Mouse (Mus musculus) megakaryocyte progenitor cell, adult 5-6 weeks (primary cell): ENCODE data around the gene Ngrn. TPM values are rescaled to one million over a fixed set of nuclear protein-coding genes. Genes with fewer than 3 reads are reported as not detected.
A peak's percentile ranks its signal among the peaks of the same experiment; 100 is the strongest.

ENCODE experiments used
- ATAC-seq: replicated peaks from 2 replicates; pipeline ENCODE4 v1.8.0; 2016; ENCODE audit warnings: mild to moderate bottlenecking, moderate TSS enrichment, inconsistent platforms; ENCODE audit not compliant: poor library complexity
- total RNA-seq, 2 experiments: library from RNA; stranded (forward) in 1 of 2; stranded (reverse) in 1 of 2; fragments of 157-497, 149-512 nt in 1 of 2; fragments of 200-1000 nt in 1 of 2; gene quantifications; 2 replicates each; pipeline versions ENCODE4 v1.2.3 to v1.2.4; 2015 to 2017

Ngrn gene
- total RNA-seq, 2 experiments from 2014 or later: 25.9 to 27.6 TPM

- ATAC-seq: no peak
These were observed 3.3 kb upstream of the Ngrn start for GRCm38 (mm10) chr7:80257706-80258105.

- peak; percentile 52 for ATAC-seq
These were observed 466 bp downstream of the Ngrn start for GRCm38 (mm10) chr7:80261372-80261990.

GRCm38 (mm10) chr7:80264606-80265005 lies 3.6 kb downstream of the Ngrn start:
- no peak for ATAC-seq

- ATAC-seq: no peak
These were observed 6.7 kb downstream of the Ngrn start for GRCm38 (mm10) chr7:80267764-80268163.

- peak; percentile 97 for ATAC-seq
These were observed 8.1 kb downstream of the Ngrn start, which contains the start of gene Vps33b for GRCm38 (mm10) chr7:80268897-80269750. Gene Vps33b (plus strand): TSS chr7:80269649.

GRCm38 (mm10) chr7:80269751-80270255 lies 8.8 kb downstream of the Ngrn start:
- ATAC-seq: peak; percentile 54

- ATAC-seq: no peak
These were observed 12.4 kb downstream of the Ngrn start for GRCm38 (mm10) chr7:80273456-80273855.

GRCm38 (mm10) chr7:80276374-80276773 lies 15.4 kb downstream of the Ngrn start:
- ATAC-seq: no peak

- ATAC-seq: no peak
These were observed 19.0 kb downstream of the Ngrn start for GRCm38 (mm10) chr7:80280032-80280431.

- no peak; the same call in 1 of the 2 replicates for ATAC-seq
These were observed 20.0 kb downstream of the Ngrn start for GRCm38 (mm10) chr7:80280998-80281397.

- ATAC-seq: no peak
These were observed 20.6 kb downstream of the Ngrn start for GRCm38 (mm10) chr7:80281646-80282045.

- no peak for ATAC-seq
These were observed 22.4 kb downstream of the Ngrn start for GRCm38 (mm10) chr7:80283226-80283918.

- no peak for ATAC-seq
These were observed 23.4 kb downstream of the Ngrn start for GRCm38 (mm10) chr7:80284391-80284790.

- ATAC-seq: no peak
These were observed 24.7 kb downstream of the Ngrn start for GRCm38 (mm10) chr7:80285725-80286124.

- no peak for ATAC-seq
These were observed 26.7 kb downstream of the Ngrn start for GRCm38 (mm10) chr7:80287736-80288135.

GRCm38 (mm10) chr7:80294062-80294763 lies 33.2 kb downstream of the Ngrn start, which contains the start of gene Prc1:
Gene Prc1 (plus strand): TSS chr7:80294450.
- peak; percentile 99 for ATAC-seq

GRCm38 (mm10) chr7:80294764-80295648 lies 34.0 kb downstream of the Ngrn start:
- ATAC-seq: peak; percentile 2; the same call in 1 of the 2 replicates

GRCm38 (mm10) chr7:80296462-80296861 lies 35.4 kb downstream of the Ngrn start:
- ATAC-seq: no peak

GRCm38 (mm10) chr7:80297041-80297440 lies 36.0 kb downstream of the Ngrn start:
- ATAC-seq: no peak

- ATAC-seq: no peak
These were observed 37.7 kb downstream of the Ngrn start for GRCm38 (mm10) chr7:80298754-80299153.
